Mouse (Mus musculus) bone marrow, adult 2 months (tissue): ENCODE measurements around the gene Hspd1.

Experiments used
- CTCF ChIP-seq: fragments of 200-500 bp; IDR thresholded peaks from 2 replicates; pipeline ENCODE4 v1.5.1; 2011; ENCODE audit warnings: low read length, control low read depth; ENCODE audit not compliant: control insufficient read depth, insufficient read depth
- POLR2A ChIP-seq: fragments of 200-500 bp; IDR thresholded peaks from 2 replicates; pipeline ENCODE4 v1.6.1; 2011; ENCODE audit warnings: low read depth, mild to moderate bottlenecking, control low read depth, low read length, borderline replicate concordance; ENCODE audit not compliant: control insufficient read depth

DNA sequence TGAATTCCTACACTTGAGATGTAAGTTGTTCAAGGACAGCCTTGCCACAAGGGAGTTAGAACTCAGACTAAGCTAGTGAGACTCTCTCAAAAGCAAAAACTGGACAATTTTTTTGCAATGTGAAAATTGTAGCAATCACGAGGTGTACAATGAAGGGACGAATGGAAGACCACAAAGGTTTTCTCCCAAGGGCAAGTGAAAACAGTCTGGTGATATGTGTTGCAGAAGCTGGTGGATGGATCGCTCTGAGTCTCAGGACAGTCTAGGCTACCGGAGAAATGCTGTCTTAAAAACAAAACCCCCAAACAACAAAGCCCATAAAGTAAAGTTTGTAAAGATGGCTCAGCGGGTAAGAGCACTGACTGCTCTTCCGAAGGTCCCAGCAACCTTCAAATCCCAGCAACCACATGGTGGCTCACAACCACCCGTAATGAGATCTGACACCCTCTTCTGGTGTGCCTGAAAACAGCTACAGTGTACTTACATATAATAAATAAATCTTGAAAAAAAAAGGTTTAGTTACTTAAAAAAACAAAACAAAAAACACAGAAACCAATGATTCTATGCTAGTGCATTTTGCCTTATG, 2.2 kb downstream of the Hspd1 start:
- no peak for TF ChIP-seq CTCF
- no peak for TF ChIP-seq POLR2A
